Mouse (Mus musculus): ENCODE results near the gene Ogdhl.
"Not testable (repeated sequence)": the region's sequence is repeated elsewhere in the genome, so short reads cannot be mapped to it uniquely, and the experiment has no call there.

The Ogdhl gene

GRCm38 (mm10) chr14:32321732-32322685 lies at the start of gene Ogdhl:
TSS of gene Ogdhl (plus strand) at chr14:32322019.
- peak; percentile 70 for DNase-seq (ENCODE audit: low read depth, low spot score)

- no peak for DNase-seq (ENCODE audit: low read depth, low spot score)
These were observed 20.2 kb upstream of the Ogdhl start for GRCm38 (mm10) chr14:32301622-32302021.

GRCm38 (mm10) chr14:32302423-32302822 lies 19.4 kb upstream of the Ogdhl start:
- DNase-seq (ENCODE audit: low read depth, low spot score), result no peak

GRCm38 (mm10) chr14:32304921-32305320 lies 16.9 kb upstream of the Ogdhl start:
- DNase-seq (ENCODE audit: low read depth, low spot score), result no peak

- DNase-seq (ENCODE audit: low read depth, low spot score), result no peak
These were observed 11.9 kb upstream of the Ogdhl start for GRCm38 (mm10) chr14:32309876-32310275.

- no peak for DNase-seq (ENCODE audit: low read depth, low spot score)
These were observed 10.3 kb upstream of the Ogdhl start for GRCm38 (mm10) chr14:32311381-32312035.

GRCm38 (mm10) chr14:32317822-32318221 lies 4.0 kb upstream of the Ogdhl start:
- no peak for DNase-seq (ENCODE audit: low read depth, low spot score)

GRCm38 (mm10) chr14:32323221-32323620 lies 1.4 kb downstream of the Ogdhl start:
- no peak for DNase-seq (ENCODE audit: low read depth, low spot score)

- no peak for DNase-seq (ENCODE audit: low read depth, low spot score)
These were observed 5.5 kb downstream of the Ogdhl start for GRCm38 (mm10) chr14:32327366-32327765.

GRCm38 (mm10) chr14:32332515-32333445 lies 11.0 kb downstream of the Ogdhl start:
- DNase-seq (ENCODE audit: low read depth, low spot score), result no peak

GRCm38 (mm10) chr14:32336021-32336420 lies 14.2 kb downstream of the Ogdhl start:
- DNase-seq (ENCODE audit: low read depth, low spot score), result no peak

GRCm38 (mm10) chr14:32336547-32336946 lies 14.7 kb downstream of the Ogdhl start:
- DNase-seq (ENCODE audit: low read depth, low spot score), result no peak

GRCm38 (mm10) chr14:32341823-32342222 lies 20.0 kb downstream of the Ogdhl start:
- no peak for DNase-seq (ENCODE audit: low read depth, low spot score)

GRCm38 (mm10) chr14:32344176-32344575 lies 22.4 kb downstream of the Ogdhl start:
- no peak for DNase-seq (ENCODE audit: low read depth, low spot score)

GRCm38 (mm10) chr14:32344694-32345093 lies 22.9 kb downstream of the Ogdhl start:
- DNase-seq (ENCODE audit: low read depth, low spot score), result no peak

- no peak for DNase-seq (ENCODE audit: low read depth, low spot score)
These were observed 25.5 kb downstream of the Ogdhl start for GRCm38 (mm10) chr14:32347307-32347706.

GRCm38 (mm10) chr14:32351181-32351920 lies 29.5 kb downstream of the Ogdhl start:
- not testable (repeated sequence) for DNase-seq (ENCODE audit: low read depth, low spot score)

GRCm38 (mm10) chr14:32364359-32364758 lies 42.5 kb downstream of the Ogdhl start:
- no peak for DNase-seq (ENCODE audit: low read depth, low spot score)

- DNase-seq (ENCODE audit: low read depth, low spot score), result no peak
These were observed 47.9 kb downstream of the Ogdhl start for GRCm38 (mm10) chr14:32369756-32370155.

- no peak for DNase-seq (ENCODE audit: low read depth, low spot score)
These were observed 50.7 kb downstream of the Ogdhl start for GRCm38 (mm10) chr14:32372510-32372909.
